Mouse (Mus musculus): ENCODE results near the gene Sag. TPM values are rescaled to one million over a fixed set of nuclear protein-coding genes. Genes with fewer than 3 reads are reported as not detected.

Gene Sag
- polyA plus RNA-seq, 1 experiment from 2014 or later = 1.4 TPM

DNA sequence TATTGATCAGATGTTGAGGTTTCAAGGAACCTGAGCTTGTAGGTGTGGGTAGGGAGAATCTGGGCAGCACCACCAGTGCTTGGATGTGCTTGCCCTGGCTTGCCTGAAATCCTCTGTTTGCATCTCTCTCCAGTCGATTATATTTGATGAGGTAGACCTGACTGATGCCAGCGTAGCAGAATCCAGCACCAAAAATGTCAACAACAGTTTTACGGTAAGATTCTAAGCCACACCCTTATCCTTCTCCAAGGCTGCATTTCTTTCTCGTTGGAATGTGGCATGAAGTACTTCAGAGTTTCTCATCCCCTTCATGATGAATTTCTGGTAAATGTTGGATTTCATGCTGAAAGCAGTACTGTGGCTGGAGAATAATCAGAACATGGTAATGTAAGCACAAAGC lies 78.2 kb downstream of the Sag start:
- Histone ChIP-seq H3K4me2 (no peak overlapping the region), H3K4me1 (peaks cover 45% of the 10 kb centered on the region), H3K36me3 (peaks cover 46% of the 10 kb centered on the region), H3K27me3 (replicated peaks) (no peaks in the 10 kb centered on the region), H3K9me3 (replicated peaks) (no peaks in the 10 kb centered on the region), H3K9ac (no peak overlapping the region), H3K4me3 (no peak overlapping the region), H3K27ac (no peak overlapping the region)
- WGBS (ENCODE audit: insufficient replicate concordance) = 58% methylated on average over 4 of the region's 4 CpGs
- no peak for ATAC-seq

DNA sequence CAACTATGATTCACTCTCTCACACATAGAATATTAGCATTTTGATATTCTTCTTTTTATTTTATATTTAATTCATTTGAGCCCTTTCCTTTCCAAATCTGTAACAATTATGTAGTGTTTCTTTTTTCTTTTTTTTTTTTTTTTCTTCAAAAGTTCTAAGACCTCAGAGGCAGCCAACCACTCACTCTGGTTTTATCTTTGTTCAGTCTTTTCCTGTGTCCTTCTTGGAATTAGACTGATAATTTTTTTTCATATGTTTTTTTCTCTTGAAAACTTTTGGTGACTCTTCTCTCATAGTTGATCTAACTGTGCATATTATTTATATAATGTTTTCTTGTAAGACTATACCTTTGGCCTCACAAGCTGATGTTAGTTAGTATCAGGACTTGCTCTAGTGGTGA lies 79.1 kb downstream of the Sag start:
- H3K9me3 ChIP-seq (replicated peaks) = no peaks in the 10 kb centered on the region
- no peak overlapping the region for H3K9ac ChIP-seq
- no peaks in the 10 kb centered on the region for H3K27me3 ChIP-seq (replicated peaks)
- ATAC-seq = no peak
- H3K4me1 ChIP-seq = peaks cover 37% of the 10 kb centered on the region
- no peak overlapping the region for H3K4me3 ChIP-seq
- H3K36me3 ChIP-seq = peaks cover 46% of the 10 kb centered on the region
- no peak overlapping the region for H3K27ac ChIP-seq
- no peak overlapping the region for H3K4me2 ChIP-seq

DNA sequence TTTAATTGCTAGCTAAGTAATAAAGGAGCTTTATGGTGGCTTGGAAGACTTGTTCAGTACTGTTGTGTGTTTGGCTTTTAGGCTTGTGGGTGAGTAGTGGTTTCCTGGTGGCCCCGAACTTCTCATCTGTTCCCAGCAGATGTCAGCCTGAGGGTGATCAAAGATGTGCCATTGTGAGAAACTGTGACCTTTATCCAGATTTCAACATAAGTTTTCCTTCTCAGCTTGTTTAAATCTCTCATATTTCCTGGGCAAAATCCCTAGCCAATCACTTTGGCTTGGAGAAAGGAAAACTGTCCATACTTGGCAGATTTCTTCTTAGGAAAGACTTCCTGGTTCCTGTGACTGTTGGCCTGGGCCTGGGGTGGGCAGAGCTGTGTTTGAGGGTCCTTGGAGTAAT lies 87.5 kb downstream of the Sag start:
- Histone ChIP-seq H3K27ac (0 out of 2 replicates have a peak overlapping the region, but pooled peaks have one; percentile 1), H3K4me1 (peaks cover 19% of the 10 kb centered on the region), H3K36me3 (peaks cover 6% of the 10 kb centered on the region; the same call in 1 of the 2 replicates), H3K27me3 (replicated peaks) (no peaks in the 10 kb centered on the region), H3K9ac (no peak overlapping the region), H3K4me2 (no peak overlapping the region), H3K9me3 (replicated peaks) (no peaks in the 10 kb centered on the region), H3K4me3 (no peak overlapping the region)
- WGBS (ENCODE audit: insufficient replicate concordance) = 19% methylated on average over 1 of the region's 1 CpGs
- no peak for ATAC-seq

- no peaks in the 10 kb centered on the region for H3K36me3 ChIP-seq
- no peaks in the 10 kb centered on the region for H3K9me3 ChIP-seq (replicated peaks)
- ATAC-seq = no peak
- no peak overlapping the region for H3K27ac ChIP-seq
- 70% methylated on average over 4 of the region's 4 CpGs for WGBS (ENCODE audit: insufficient replicate concordance)
- no peaks in the 10 kb centered on the region for H3K27me3 ChIP-seq (replicated peaks)
- H3K9ac ChIP-seq = no peak overlapping the region
- peaks cover 19% of the 10 kb centered on the region for H3K4me1 ChIP-seq
- H3K4me3 ChIP-seq = no peak overlapping the region
- no peak overlapping the region for H3K4me2 ChIP-seq
Observed at GRCm38 (mm10) chr1:87891634-87892033, 88.2 kb downstream of the Sag start.

- Histone ChIP-seq H3K36me3 (no peaks in the 10 kb centered on the region), H3K4me2 (no peak overlapping the region), H3K9me3 (replicated peaks) (no peaks in the 10 kb centered on the region), H3K27ac (no peak overlapping the region), H3K27me3 (replicated peaks) (no peaks in the 10 kb centered on the region), H3K4me3 (no peak overlapping the region), H3K4me1 (peaks cover 19% of the 10 kb centered on the region), H3K9ac (no peak overlapping the region)
- ATAC-seq = no peak
- 73% methylated on average over 2 of the region's 2 CpGs for WGBS (ENCODE audit: insufficient replicate concordance)
Observed at GRCm38 (mm10) chr1:87892499-87892898, 89.0 kb downstream of the Sag start.

DNA sequence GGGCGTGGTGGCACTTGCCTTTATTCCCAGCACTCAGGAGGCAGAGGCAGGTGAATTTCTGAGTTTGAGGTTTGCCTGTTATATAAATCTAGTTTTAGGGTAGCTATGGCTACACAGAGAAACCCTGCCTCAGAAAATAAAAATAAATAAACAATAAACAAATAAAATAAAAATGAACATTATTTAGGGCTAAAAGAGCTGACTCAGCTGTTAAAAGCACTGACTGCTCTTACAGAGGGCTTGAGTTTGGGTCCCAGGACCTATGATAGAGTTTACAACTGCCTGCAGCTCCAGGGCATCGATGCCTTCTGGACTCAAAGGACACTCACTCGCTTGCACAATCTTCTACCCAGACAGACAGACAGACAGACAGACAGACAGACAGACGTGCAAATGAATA lies 89.9 kb downstream of the Sag start:
- Histone ChIP-seq H3K27ac (no peak overlapping the region), H3K36me3 (no peaks in the 10 kb centered on the region), H3K9ac (no peak overlapping the region), H3K4me2 (no peak overlapping the region), H3K4me1 (peaks cover 25% of the 10 kb centered on the region), H3K4me3 (no peak overlapping the region), H3K27me3 (replicated peaks) (no peaks in the 10 kb centered on the region), H3K9me3 (replicated peaks) (no peaks in the 10 kb centered on the region)
- no peak for ATAC-seq
- 69% methylated on average over 4 of the region's 4 CpGs for WGBS (ENCODE audit: insufficient replicate concordance)

Other genes with a start within 250 kb of the Sag start
- gene Ngef, start 229.8 kb upstream of the Sag start, polyA plus RNA-seq (2016; fragmentation: Nextera tagmentation; extraction: Ambion mirVana) = 2.5 and 2.9 TPM in 2 replicates
- 16.0 and 17.1 TPM in 2 replicates for gene Inpp5d, start 183.4 kb upstream of the Sag start, polyA plus RNA-seq (2016; fragmentation: Nextera tagmentation; extraction: Ambion mirVana)
- gene Atg16l1, start 47.8 kb upstream of the Sag start, polyA plus RNA-seq (2016; fragmentation: Nextera tagmentation; extraction: Ambion mirVana) = 19.5 and 21.9 TPM in 2 replicates
- 19.9 and 20.4 TPM in 2 replicates for gene Dgkd, start 49.6 kb downstream of the Sag start, polyA plus RNA-seq (2016; fragmentation: Nextera tagmentation; extraction: Ambion mirVana)
- 13.3 and 13.4 TPM in 2 replicates for gene Usp40, start 204.9 kb downstream of the Sag start, polyA plus RNA-seq (2016; fragmentation: Nextera tagmentation; extraction: Ambion mirVana)